Mouse (Mus musculus): Measurements from ENCODE around the gene Tcf7l2.
A peak's percentile ranks its signal among the peaks of the same experiment; 100 is the strongest.

Gene Tcf7l2

DNA sequence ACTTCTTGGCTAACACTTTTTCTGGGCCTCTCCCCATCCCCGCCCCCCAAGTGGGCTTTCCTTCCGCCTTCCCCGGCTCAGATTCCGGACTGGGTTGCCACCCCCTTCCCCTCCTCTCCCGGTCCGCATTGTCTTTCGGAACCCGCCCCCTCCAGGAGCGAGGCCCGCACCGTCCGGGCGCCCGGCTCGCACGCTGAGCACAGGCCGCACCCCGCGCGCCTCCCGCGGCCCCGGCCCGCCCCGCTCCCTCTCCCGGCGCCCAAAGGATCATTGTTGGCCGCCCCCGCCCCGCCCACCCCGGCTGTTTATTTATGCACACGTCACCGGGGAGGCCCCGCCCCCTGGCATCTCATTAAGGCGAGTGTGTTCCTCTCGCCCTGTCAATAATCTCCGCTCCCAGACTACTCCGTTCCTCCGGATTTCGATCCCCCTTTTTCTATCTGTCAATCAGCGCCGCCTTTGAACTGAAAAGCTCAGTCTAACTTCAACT lies at the start of gene Tcf7l2:
Tcf7l2 (plus strand) TSS at position 382 of the 490 bp plus-strand sequence.
- DNase-seq (ENCODE audit: low read depth, low spot score) = peak; percentile 27

DNA sequence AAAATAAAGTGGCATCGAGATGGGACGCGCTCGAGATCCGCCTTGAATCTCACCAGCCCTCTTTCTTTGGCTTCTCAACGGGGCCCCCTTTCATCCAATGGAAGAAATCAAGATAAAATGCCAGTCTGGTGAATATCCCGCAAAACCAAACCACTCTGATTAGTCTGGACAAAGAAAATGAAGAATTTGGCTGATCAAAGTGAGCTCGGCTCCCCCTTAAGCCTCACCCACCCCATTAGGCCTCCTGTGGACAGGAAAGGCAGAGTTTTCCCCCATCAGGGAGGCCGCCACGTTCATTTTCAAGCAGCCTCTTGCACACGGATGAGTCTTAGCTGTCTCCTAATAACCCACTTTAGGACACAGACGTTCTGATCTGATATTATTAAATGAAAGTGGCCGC lies 47.0 kb upstream of the Tcf7l2 start:
- no peak for DNase-seq (ENCODE audit: low read depth, low spot score)

DNA sequence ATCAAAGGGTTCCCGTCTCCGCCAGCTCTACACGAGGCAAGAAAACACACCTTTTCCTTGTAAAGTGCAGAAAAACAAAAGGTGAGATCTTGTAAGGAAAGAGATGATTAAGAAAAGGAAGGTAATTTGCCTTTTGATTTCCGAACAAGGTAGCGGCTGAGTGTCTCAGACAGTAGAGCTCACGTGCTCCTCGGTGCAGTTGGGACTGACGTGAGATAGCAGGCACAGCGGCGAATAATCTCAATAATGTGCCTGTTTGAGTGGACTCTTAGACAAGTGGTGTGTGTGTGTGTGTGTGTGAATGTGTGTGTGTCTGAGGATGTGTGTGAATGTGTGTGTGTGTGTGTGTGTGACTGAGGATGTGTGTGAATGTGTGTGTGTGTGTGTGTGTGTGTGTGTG lies 46.2 kb upstream of the Tcf7l2 start:
- DNase-seq (ENCODE audit: low read depth, low spot score) = no peak

DNA sequence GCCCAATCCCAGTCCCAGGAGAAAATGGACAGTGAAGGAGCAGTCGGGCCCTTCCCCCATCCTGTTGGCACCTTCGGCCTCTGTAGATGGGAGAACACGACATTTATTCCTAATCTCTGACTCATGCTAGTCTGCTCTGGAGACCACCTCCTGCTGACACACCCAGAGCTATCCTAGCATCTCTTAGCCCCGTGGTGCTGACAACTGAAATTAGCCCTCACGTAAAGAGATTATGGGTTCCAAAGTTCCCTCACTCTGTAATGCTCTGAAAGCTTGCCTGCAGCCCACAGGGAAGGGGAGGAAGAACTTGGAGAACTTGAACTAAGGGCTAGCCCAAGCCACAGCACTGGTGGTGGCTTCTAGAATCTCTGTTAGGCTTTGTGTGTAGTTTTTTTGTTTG lies 42.7 kb upstream of the Tcf7l2 start:
- no peak for DNase-seq (ENCODE audit: low read depth, low spot score)

DNA sequence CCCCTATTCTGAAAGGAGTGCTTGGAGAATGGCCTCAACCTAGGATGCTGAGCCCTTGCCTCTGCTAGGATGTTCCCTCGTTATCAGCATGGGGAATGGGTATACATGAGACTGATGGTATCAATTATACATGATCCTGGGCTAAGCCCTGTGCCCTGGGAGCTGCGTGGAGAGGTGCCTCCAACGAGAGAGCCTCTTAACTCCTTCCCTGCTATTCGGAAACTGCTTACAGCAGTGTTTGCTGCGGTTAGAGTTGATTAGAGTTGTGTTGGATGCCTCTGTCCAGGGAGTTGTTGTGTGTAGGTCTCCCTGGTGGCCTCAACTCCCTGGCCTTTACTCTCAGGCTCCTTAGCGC lies 41.4 kb upstream of the Tcf7l2 start:
- no peak for DNase-seq (ENCODE audit: low read depth, low spot score)

DNA sequence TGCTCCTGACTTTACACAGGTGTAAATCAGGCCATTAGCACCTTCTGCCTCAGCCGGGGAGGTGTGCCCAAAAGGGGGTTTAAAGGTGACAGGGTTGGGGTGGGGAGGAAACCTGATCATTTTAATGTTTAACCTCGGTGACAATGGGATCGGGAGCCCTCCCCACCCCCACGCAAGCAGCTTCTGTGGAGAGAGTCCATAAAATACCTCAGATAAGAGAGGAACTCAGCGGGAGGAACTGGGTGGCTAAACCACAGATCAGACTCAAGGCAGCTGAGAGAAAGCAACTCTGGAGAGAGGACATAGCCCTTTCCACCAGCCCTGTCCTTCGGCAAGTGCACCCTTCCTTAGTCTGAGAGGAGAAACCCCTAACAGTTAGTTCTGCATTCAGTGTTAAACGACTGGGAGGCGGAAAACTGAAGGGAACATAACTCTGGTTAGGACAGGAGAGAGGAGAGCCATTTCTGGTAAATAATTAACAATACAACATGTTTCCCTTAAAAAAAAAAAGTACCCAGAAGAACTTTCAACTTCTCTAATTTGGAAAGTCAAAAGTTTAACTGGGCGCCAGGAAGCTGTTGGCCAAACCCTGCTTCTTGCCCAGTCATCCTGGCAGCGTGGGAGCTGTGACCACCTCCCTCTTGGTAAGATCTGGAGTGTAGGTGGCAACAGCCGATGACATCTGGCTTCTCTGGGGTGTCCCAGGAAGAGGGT lies 40.9 kb upstream of the Tcf7l2 start:
- DNase-seq (ENCODE audit: low read depth, low spot score) = no peak

DNA sequence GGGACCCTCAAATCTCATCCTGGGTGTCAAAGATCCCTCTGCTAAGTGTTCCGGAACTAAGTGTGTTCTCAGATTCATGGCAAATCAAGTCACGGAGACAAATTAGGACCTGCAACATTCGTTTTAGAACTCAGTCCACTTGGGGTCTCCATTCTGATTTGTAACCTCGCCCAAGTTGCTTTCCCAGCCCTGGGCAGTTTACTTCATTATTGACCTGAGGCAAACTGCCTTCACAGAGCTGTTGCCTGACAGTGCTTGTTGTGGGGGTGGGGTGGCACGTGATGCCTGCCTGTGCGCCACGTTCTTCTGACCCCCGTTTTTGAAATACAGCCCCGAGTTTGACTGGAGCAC lies 40.4 kb upstream of the Tcf7l2 start:
- no peak for DNase-seq (ENCODE audit: low read depth, low spot score)

DNA sequence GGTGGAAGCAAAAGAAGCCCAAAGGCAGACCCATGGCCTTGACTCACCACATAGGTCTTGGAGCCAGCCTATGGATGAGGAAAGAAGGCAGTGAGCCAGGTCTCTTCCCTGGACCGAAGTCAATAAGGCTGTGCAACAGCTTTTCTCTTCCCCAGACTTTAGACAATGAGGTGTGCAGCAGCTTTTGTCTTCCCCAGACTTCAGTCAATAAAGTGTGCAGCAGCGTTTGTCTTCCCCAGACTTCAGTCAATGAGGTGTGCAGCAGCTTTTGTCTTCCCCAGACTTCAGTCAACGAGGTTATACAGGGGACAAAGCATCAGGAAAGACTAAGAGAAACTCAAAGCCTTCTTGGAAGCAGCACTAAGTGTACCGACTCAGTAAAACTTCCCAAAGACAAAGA lies 39.5 kb upstream of the Tcf7l2 start:
- DNase-seq (ENCODE audit: low read depth, low spot score) = no peak

DNA sequence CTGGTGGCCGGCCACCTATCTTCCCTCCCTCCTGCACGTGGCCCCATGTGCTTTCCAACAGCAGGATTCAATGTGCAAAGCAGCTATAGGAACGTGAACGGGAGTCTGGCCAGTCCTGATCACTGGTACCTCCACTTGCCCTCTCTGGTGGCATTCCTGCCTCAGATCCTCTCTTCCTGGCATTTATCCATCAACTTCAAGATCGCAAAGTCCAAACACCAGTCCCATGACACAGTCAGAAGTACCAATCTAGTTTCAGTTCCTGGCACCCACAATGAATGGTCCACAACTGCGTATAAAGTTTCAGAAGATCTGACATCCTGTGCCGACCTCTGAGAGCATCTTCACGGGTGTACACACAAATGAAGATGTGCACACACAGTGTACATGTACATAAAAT lies 38.9 kb upstream of the Tcf7l2 start:
- DNase-seq (ENCODE audit: low read depth, low spot score) = no peak

DNA sequence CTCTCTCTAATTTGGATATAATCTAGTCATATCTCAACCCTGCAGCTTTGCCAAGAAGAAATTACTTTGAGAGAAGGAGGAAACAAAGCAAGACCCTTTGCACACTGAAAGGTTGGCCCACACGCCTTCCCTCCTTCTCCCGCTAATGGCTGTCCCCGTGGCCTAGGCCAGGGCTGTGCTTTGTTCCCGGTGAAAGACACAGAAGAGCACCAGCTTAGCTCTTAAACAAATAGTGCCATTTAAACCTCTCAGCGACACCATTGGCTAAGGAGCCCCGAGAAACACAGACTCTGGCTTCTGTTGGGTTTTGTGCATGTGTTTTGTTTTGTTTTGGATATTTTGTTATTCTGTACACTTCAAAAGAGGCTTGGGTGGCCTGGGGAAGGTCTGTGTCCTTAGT lies 37.5 kb upstream of the Tcf7l2 start:
- no peak for DNase-seq (ENCODE audit: low read depth, low spot score)

DNA sequence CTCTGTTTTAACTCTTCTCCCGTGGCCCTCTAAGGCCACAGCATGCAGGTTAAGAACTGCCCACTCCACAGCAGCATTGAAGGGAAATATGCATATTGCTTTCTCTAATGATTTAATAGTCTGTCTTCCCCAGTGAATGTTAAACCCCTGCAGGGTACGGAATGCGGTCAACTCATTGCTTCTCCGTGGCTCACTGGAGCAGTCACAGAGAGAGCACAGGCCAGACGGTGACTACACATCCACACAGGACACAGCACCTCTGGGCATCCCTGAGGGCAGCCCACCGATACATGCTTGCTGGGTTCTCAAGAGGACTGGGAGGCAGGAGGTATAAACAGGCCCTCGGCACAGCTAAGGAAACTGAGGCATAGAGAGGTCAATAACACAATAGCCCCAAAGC lies 35.3 kb upstream of the Tcf7l2 start:
- no peak for DNase-seq (ENCODE audit: low read depth, low spot score)

DNA sequence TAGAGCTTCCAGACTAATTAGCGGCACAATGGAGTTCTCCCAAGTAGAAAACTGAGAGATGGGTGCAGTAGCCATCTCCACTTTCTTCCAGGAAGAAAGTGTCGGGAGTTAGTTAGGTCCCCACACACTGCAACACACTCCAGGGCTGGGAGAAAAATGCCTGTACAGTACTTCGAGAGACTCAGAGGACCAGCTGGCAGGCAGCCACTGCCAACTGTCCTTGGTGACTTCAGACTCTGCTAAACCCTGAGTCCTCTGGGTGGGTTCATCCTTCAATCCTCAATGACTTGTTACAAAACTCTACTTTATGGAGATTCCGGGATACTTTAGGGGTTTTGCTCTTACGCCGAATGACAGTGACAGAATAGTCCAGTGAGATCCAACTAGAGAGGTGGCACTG lies 34.8 kb upstream of the Tcf7l2 start:
- no peak for DNase-seq (ENCODE audit: low read depth, low spot score)

DNA sequence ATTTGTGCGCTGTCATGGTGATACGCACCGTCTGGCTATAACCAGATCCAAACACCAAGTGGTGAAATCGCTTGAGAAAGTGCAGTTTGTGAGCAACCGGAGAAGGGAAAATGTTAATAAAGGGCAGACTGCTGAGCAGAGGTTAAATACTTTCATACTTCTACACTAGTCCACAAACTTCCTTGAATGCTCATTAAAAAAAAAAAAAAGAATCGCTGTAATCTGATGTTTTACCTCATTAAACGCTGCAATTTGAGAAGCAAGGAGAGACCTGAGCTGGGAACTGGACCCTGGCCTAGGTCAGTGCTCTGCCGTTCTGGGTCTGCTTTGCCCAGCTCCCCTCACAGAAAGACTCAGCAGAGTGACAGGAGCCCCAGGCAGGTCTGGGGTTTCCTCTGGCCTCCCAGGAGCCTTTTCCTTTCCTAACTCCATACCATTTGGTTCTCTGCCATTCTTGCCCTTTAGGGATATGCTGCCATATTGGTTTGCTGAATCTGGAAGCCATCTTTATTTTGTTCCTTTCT lies 33.5 kb upstream of the Tcf7l2 start:
- no peak for DNase-seq (ENCODE audit: low read depth, low spot score)

DNA sequence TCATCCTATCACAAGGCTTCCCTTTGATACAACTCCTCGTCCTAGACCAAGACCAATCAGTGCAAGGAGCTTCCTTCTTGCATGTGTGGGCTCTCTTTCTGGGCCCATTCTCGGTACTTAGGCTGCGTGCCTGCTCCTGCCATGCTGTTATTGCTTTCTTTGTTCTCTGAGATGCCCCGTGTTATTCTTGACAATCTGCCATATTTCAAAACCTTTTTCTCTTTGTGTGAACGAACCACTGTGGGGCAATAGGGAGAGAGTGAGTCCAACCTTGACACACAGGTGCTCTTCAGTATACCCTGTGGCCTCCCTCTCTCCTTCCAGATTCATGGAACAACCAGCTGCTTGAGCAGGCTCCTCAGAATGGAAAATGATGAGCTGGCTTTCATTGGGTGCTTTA lies 30.8 kb upstream of the Tcf7l2 start:
- DNase-seq (ENCODE audit: low read depth, low spot score) = no peak

DNA sequence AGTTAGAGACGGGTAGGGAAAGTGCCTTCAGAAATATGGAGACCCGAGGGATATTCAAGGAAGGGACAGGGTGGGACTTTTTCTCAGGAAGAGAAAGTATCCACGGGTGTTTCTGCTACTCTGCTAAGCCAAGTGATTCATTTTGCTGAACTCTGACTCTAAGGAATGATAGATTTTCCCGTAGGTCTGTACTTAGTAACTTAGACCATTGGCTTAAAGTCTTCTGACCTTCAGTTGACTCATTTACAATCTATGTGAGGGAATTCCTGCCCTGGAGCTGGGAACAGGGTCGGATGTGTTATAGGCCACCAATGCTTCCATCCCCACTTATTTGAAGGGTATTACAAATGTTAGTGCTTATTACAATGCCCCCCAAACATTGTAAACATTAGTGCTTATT lies 29.9 kb upstream of the Tcf7l2 start:
- no peak for DNase-seq (ENCODE audit: low read depth, low spot score)

DNA sequence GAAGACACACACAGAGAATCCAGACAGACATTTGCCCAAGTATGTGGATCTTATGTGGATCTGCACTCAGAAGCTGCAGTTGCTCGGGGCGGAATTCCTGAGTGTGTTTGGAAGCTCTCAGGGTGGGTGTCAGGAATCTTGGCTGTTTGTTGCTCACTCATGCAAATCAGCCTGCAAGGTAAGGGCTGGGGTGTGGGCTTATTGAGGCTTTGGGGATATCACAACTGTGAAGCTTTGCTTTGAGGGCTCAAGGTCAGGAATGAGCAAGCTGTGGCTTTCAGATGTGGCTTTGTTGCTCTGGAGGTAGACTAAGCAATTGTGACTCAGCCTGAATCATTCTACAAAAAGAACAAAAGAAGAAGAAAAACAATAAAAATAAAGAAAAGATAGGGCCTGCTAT lies 28.9 kb upstream of the Tcf7l2 start:
- DNase-seq (ENCODE audit: low read depth, low spot score) = no peak

DNA sequence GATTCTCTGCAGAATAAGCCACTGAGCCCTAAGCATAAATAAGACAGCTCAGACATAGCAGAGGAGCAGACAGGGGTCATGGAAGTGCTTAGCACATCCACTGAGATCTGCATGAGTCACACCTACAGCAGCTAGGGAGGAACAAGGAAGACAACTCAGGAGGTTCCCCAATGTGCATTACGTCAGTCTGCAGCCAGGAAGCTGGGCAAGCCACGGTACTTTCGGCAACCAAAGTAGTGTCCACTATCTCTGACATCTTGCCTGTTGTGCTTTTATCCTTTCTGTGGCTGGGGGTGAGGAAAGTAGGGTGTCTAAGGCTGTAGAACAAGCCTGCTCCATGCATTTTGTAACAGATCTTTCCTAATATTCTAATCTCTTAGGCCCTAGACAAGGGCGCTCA lies 27.6 kb upstream of the Tcf7l2 start:
- no peak for DNase-seq (ENCODE audit: low read depth, low spot score)

DNA sequence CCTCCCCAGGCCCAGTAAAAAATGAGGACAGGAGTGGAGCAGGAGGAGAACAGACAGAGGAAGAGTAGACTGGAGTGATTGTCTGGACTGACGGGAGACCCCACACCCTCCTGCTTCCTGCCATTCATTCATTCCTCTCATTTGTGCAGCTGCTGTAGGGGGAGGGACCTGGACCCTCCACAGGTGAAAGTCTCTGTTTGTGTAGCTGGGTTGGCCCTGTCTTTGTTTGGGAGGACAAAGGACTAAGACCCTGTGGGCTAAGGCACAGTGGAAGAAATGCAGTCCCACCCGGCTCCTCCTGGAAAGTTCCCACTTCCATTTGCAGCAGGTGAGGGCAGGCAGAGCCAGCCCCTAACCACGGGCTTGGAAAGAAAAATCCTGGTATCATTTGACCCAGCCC lies 27.0 kb upstream of the Tcf7l2 start:
- DNase-seq (ENCODE audit: low read depth, low spot score) = no peak

DNA sequence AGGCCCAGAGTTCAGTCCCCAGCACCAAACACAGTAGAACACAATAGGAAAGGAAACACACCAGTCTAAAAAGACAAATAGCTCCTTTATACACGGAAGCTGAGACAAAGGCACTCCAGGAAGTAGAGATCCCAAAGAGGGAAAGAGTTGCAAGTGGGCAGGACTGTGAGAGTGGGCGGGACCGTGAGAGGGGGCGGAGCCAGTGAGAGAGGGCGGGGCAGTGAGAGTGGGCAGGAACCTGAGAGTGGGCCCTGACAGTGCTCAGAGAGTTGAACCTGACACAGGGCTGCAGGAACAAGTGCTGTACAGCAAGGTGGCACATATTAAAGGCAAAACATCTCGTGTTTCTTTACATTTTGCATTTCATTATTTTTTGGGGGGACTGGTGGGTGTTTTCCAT lies 22.5 kb upstream of the Tcf7l2 start:
- DNase-seq (ENCODE audit: low read depth, low spot score) = no peak

DNA sequence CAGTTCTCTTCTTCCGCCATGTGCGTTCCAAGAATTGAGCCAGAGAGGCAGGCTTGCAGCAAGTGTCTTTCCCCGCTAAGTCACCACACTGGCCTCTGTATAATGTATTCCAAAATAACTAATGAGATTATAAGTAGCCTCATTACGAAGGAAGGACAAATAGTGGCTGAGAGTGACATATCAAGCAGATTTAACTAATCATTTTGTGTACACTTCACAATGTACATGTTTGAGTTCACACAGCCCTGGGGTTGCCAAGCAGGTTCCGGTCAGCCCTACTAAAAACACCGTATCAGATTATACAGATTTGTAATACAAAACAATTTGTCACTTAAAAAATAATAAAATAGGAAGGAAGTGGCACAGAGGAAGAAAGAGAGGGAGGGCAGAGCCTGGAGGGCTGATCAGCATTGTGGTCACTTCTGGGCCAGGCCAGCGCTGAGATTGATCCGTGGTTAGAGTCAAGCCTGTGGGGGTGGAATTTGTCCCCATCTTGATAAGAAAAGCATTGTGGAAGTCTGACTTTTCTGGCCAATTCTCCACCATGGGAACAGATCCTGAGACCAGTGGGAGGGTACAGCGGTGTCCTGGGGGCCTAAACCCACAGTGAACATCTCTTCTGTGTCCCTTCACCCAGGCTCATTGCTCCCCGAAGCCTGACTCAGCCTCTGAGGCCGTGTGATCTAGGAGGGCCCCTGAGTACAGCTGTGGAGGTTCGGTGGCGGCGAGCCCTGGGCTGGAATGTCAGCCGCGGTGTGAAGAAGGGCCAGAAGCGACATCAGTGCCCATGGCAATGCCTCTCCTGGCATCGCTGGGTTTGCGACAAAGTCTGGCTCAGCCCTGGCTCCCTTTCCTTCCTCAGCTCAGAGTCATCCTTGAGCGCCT lies 21.9 kb upstream of the Tcf7l2 start:
- DNase-seq (ENCODE audit: low read depth, low spot score) = no peak

DNA sequence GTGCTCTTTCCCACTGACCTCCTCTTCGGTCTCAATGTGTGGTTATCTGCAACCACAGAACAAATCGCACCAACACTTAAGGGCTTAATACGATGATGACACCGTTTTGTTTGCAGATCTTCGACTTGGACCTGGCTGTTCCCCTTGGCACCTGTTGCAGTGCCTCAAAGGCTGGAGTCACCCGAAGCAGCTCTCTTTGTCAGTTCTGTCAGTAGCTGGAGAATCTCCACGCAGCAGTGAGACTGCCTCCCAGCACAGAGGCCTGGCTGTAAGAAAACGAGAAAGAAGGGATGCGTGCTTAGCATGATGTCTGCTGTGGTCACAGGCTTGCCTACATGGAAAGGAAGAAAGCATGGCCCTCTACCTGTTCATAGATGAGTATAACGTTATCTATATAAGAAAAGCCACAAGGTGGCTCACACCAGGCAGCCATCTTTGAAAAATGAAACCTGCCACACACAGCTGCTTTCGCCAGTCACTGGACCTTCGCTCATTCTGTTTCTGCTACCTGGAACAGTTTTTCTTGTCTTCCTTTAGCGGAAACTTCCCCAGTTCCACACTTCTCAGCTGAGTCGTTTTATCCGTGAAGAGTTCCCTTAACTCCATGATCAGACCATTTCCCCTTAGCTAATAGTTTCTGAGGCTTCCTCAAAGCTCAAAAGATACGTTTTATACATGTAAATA lies 21.1 kb upstream of the Tcf7l2 start:
- no peak for DNase-seq (ENCODE audit: low read depth, low spot score)

DNA sequence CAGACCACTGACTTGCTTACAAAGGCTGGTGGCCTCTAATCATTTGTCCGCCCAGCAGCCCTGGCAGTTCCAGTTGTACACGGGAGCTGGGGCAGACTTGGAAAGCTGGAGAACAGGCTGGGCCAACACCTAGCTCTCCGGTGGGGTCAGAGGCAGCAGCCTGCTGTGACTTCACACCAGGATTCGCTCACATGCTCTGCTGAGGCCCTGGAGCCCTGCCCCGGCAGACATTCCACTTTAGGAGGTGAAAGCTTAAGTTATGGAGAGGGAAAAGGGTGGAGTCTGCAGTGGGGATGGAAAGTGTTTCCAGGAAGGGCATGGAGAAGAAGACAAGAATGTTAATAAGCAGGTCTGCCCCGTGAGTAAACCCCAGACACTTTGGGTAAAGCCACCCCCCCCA lies 19.2 kb upstream of the Tcf7l2 start:
- DNase-seq (ENCODE audit: low read depth, low spot score) = no peak

Data from telencephalon, adult 2 months (tissue).